Mouse (Mus musculus): ENCODE measurements around the gene 4930524N10Rik. TPM values are rescaled to one million over a fixed set of nuclear protein-coding genes. Genes with fewer than 3 reads are reported as not detected.

The 4930524N10Rik gene
- total RNA-seq (2021) = not detected
- long read RNA-seq, experiment 1 = 0 reads
- long read RNA-seq, experiment 2 = 0 reads

GRCm38 (mm10) chrX:154343292-154343691 lies at the start of gene 4930524N10Rik:
Gene 4930524N10Rik (minus strand): TSS chrX:154343392.
- DNase-seq = no peak

DNA sequence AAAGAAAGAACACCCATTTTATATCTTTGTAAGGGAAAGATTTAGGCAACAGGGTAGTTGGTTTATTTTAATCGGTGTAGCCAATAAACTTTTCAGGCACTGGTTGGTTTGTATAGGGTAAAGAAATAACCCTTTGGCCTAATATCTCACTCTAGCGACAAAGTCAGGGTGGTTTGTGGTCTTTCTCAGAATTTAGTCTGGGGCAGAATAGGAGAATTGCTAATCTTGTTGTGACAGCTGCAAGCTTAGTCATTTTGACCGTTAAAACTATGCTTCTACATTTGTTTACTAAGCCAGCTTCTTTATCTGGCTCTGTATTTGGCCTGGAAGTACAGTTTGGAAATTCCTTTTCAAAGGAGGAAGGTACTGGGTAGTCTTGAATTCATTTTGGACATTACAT lies 6.8 kb upstream of the 4930524N10Rik start:
- DNase-seq = no peak

- no peak for DNase-seq
These were observed 6.3 kb upstream of the 4930524N10Rik start for GRCm38 (mm10) chrX:154349302-154350041.

DNA sequence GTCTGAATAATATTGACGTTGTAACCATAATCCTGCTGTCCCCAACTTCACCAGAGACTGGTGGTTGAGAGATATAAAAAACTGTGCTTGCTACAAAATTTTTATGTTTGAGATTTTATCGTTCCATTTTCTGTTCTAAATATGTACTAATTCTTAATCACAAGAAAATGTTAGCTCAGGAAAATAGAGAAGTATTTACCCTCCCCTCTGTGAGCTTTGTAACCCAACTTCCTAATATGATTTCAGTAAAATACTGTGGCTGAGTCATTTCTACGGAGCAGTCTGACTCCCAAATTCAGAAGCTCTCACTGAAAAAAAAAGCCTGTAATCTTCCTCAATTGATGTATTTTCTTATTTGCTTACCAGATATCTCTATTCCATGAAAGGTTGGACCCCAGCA lies 4.7 kb upstream of the 4930524N10Rik start:
- no peak for DNase-seq

Other genes with a start within 250 kb of the 4930524N10Rik start
- gene Gm15140, start 222.7 kb downstream of the 4930524N10Rik start, total RNA-seq (2021) = not detected
- gene Samt4, start 138.6 kb upstream of the 4930524N10Rik start, total RNA-seq (2021) = not detected
- not detected for gene Samt2, start 236.0 kb upstream of the 4930524N10Rik start, total RNA-seq (2021)